14 mouse cellular contexts compared by ENCODE assay signal in the genomic region with DNA sequence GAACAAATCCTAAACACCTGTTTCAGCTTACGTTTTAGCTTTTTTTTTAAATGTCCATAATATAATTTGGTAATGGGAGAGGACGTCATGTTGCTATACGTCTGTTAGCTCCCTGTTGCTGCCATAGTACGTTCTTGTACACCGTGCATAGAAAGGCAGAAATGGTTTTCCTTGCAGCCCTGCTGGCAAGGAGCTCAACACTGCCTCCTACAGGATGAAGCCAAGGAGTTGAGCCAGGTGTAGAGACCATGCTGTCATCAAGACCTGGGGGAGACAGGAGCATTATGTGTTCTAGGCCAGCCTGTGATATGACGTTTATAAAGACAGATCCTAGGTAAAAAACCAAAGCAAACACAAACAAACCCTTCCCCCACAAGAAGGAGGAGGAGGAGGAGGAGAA. TPM values are rescaled to one million over a fixed set of nuclear protein-coding genes. Genes with fewer than 3 reads are reported as not detected.
DNase-seq lines count a peak whose midpoint lies in the region; ATAC-seq and TF ChIP-seq lines count a peak whose summit lies in the region.
"Had no signal": no experiment of that assay in that cellular context is flagged by ENCODE, and none has a peak within 500 bp of the region (broad histone marks: within the 10 kb centered on the region; RNA-seq: fewer than 3 reads in every experiment).

No protein-coding gene starts in this region.

- no peak for ATAC-seq in intestine, postnatal 0 days
- no peak for ATAC-seq in intestine, embryonic 15.5 days
- ATAC-seq in midbrain, embryonic 13.5 days: no peak

- no peak overlapping the region for H3K4me2 ChIP-seq in intestine, postnatal 0 days (replicated peaks; ENCODE audit: low read depth)
- no peak overlapping the region for H3K4me2 ChIP-seq in intestine, embryonic 15.5 days (replicated peaks)
- no peak overlapping the region for H3K4me2 ChIP-seq in midbrain, embryonic 13.5 days (replicated peaks)
- H3K4me2 ChIP-seq: heart, embryonic 15.5 days; liver, embryonic 15.5 days had no signal

- no peak overlapping the region for H3K27ac ChIP-seq in intestine, postnatal 0 days (ENCODE audit: low read depth, low read length)
- no peak overlapping the region for H3K27ac ChIP-seq in intestine, embryonic 15.5 days
- H3K27ac ChIP-seq in thymus, adult 2 months (ENCODE audit: control insufficient read depth, insufficient read depth, low read length): no peak overlapping the region
- H3K27ac ChIP-seq in limb, embryonic 10.5 days: no peak overlapping the region
- H3K27ac ChIP-seq in midbrain, embryonic 13.5 days: no peak overlapping the region
- H3K27ac ChIP-seq: liver, embryonic 15.5 days had no signal

- H3K9me3 ChIP-seq in intestine, postnatal 0 days (ENCODE audit: control insufficient read depth): no peaks in the 10 kb centered on the region
- H3K9me3 ChIP-seq in intestine, embryonic 15.5 days: no peaks in the 10 kb centered on the region
- no peaks in the 10 kb centered on the region for H3K9me3 ChIP-seq in limb, embryonic 10.5 days (replicated peaks)
- no peaks in the 10 kb centered on the region for H3K9me3 ChIP-seq in midbrain, embryonic 13.5 days
- H3K9me3 ChIP-seq: heart, embryonic 15.5 days; liver, embryonic 15.5 days had no signal

- H3K4me3 ChIP-seq in intestine, postnatal 0 days (ENCODE audit: low read depth, low read length): no peak overlapping the region
- H3K4me3 ChIP-seq in intestine, embryonic 15.5 days (replicated peaks): no peak overlapping the region
- H3K4me3 ChIP-seq in thymus, adult 2 months (ENCODE audit: control insufficient read depth, insufficient read depth, low read length): no peak overlapping the region
- no peak overlapping the region for H3K4me3 ChIP-seq in limb, embryonic 10.5 days
- no peak overlapping the region for H3K4me3 ChIP-seq in midbrain, embryonic 13.5 days (replicated peaks)
- H3K4me3 ChIP-seq: heart, embryonic 15.5 days; liver, embryonic 15.5 days had no signal

- TF ChIP-seq POLR2A in thymus, adult 2 months (IDR thresholded peaks at IDR 0.05; ENCODE audit: control insufficient read depth, extremely low read depth, insufficient read depth, low read length, poor library complexity): no peak

- peak; percentile 63 for TF ChIP-seq CTCF in intestine, postnatal 0 days (IDR thresholded peaks at IDR 0.05; ENCODE audit: low read depth)
- no peak for TF ChIP-seq CTCF in thymus, adult 2 months (IDR thresholded peaks at IDR 0.05; ENCODE audit: borderline replicate concordance, control insufficient read depth, extremely low read depth, insufficient read depth, low read length, poor library complexity)

- H3K9ac ChIP-seq in intestine, postnatal 0 days (ENCODE audit: low read depth, low read length): no peak overlapping the region
- no peak overlapping the region for H3K9ac ChIP-seq in intestine, embryonic 15.5 days
- H3K9ac ChIP-seq in midbrain, embryonic 13.5 days (replicated peaks): no peak overlapping the region
- H3K9ac ChIP-seq: heart, embryonic 15.5 days; liver, embryonic 15.5 days had no signal

- H3K27me3 ChIP-seq in intestine, postnatal 0 days (replicated peaks; ENCODE audit: control insufficient read depth, insufficient read depth, low read length): no peaks in the 10 kb centered on the region
- H3K27me3 ChIP-seq in intestine, embryonic 15.5 days (replicated peaks): no peaks in the 10 kb centered on the region
- no peaks in the 10 kb centered on the region for H3K27me3 ChIP-seq in thymus, adult 2 months (ENCODE audit: control insufficient read depth, insufficient read depth, low read length)
- H3K27me3 ChIP-seq in limb, embryonic 10.5 days (ENCODE audit: low read depth, poor library complexity, severe bottlenecking): no peaks in the 10 kb centered on the region
- H3K27me3 ChIP-seq in midbrain, embryonic 13.5 days: no peaks in the 10 kb centered on the region
- H3K27me3 ChIP-seq: heart, embryonic 15.5 days; liver, embryonic 15.5 days had no signal

- no peaks in the 10 kb centered on the region for H3K4me1 ChIP-seq in intestine, postnatal 0 days (replicated peaks; ENCODE audit: control insufficient read depth, insufficient read depth, low read length)
- no peaks in the 10 kb centered on the region for H3K4me1 ChIP-seq in intestine, embryonic 15.5 days (replicated peaks)
- H3K4me1 ChIP-seq in thymus, adult 2 months (replicated peaks; ENCODE audit: control insufficient read depth, insufficient read depth, low read length): no peaks in the 10 kb centered on the region
- H3K4me1 ChIP-seq in limb, embryonic 10.5 days: peaks cover 5% of the 10 kb centered on the region
- no peaks in the 10 kb centered on the region for H3K4me1 ChIP-seq in midbrain, embryonic 13.5 days (replicated peaks)
- H3K4me1 ChIP-seq: liver, embryonic 15.5 days had no signal

- no peaks in the 10 kb centered on the region for H3K36me3 ChIP-seq in intestine, postnatal 0 days (ENCODE audit: control insufficient read depth, insufficient read depth)
- H3K36me3 ChIP-seq in intestine, embryonic 15.5 days: no peaks in the 10 kb centered on the region
- H3K36me3 ChIP-seq in thymus, adult 2 months (ENCODE audit: control insufficient read depth, insufficient read depth, low read length): no peaks in the 10 kb centered on the region
- no peaks in the 10 kb centered on the region for H3K36me3 ChIP-seq in limb, embryonic 10.5 days
- no peaks in the 10 kb centered on the region for H3K36me3 ChIP-seq in midbrain, embryonic 13.5 days
- H3K36me3 ChIP-seq: heart, embryonic 15.5 days; liver, embryonic 15.5 days had no signal

- WGBS in intestine, postnatal 0 days: 80% methylated on average over 6 of the region's 6 CpGs
- 83% methylated on average over 6 of the region's 6 CpGs for WGBS in intestine, embryonic 15.5 days
- 78% methylated on average over 6 of the region's 6 CpGs for WGBS in thymus, adult 2 months
- WGBS in limb, embryonic 10.5 days: 79% methylated on average over 6 of the region's 6 CpGs
- 80% methylated on average over 6 of the region's 6 CpGs for WGBS in midbrain, embryonic 13.5 days

- peak; percentile 9 for DNase-seq in thymus, adult 2 months
- DNase-seq in thymus, adult 18-20 months: no peak
- peak; percentile 16 for DNase-seq in forelimb bud, embryonic 11.5 days (ENCODE audit: low read depth, low spot score)
- no peak for DNase-seq in limb, embryonic 10.5 days (ENCODE audit: low spot score)
- no peak for DNase-seq in cerebellum, adult 11 months
- DNase-seq: adrenal gland, adult 8-10 months; cerebellum, adult 9-10 months; midbrain, embryonic 14.5 days; spleen, adult 18-20 months had no signal

RNA-seq across cellular contexts. Expression of a gene that starts 36.2 kb away (rescaled TPM):
- 15.6 and 15.8 TPM in 2 replicates for polyA plus RNA-seq in intestine, postnatal 0 days (2015; fragmentation: Nextera tagmentation; extraction: Ambion mirVana)
- 31.9 and 34.4 TPM in 2 replicates for polyA plus RNA-seq in intestine, embryonic 15.5 days (2015; fragmentation: Nextera tagmentation; extraction: Ambion mirVana)
- polyA plus RNA-seq in thymus, adult 2 months (2012; rRNA removed): 2.5 and 2.9 TPM in 2 replicates
- 34.9 and 43.0 TPM in 2 replicates for polyA plus RNA-seq in limb, embryonic 10.5 days (2016; fragmentation: Nextera tagmentation; extraction: Ambion mirVana)
- polyA plus RNA-seq in midbrain, embryonic 13.5 days (2015; fragmentation: Nextera tagmentation; extraction: Ambion mirVana): 40.5 and 41.3 TPM in 2 replicates

Comparison
In these comparisons a context has a peak if more than half of its experiments do, and no peak if none do; other contexts are left out.
1. DNase-seq: peak in thymus, adult 2 months (single experiment) and forelimb bud, embryonic 11.5 days (single experiment); none in thymus, adult 18-20 months (0 of 2), limb, embryonic 10.5 days (single experiment) and cerebellum, adult 11 months (single experiment).